ENCODE assay signal across 21 mouse cellular contexts in the genomic region with DNA sequence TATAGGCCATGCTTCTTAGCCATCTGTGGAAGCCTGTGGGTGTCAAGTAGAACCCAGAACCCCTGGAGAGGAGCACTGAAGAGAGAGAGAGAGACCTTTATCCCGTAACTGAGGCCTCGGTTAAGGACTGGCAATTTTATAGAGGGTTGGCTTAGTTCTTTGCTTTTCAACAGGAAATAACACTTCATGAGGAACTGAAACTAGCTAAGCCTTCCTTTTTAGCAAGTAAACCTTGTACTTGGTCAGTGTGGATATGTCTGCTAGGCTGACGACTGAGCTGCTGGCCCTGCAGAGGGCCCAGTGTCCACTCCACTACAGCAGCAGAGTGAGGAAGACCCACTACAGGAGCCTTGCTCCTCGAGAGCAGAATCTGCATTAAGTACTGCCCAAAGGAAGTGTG. TPM values are rescaled to one million over a fixed set of nuclear protein-coding genes. Genes with fewer than 3 reads are reported as not detected.
A peak's percentile ranks its signal among the peaks of the same experiment; 100 is the strongest.
DNase-seq lines count a peak whose midpoint lies in the region; ATAC-seq and TF ChIP-seq lines count a peak whose summit lies in the region.
"Had no signal": no experiment of that assay in that cellular context is flagged by ENCODE, and none has a peak within 500 bp of the region (broad histone marks: within the 10 kb centered on the region; RNA-seq: fewer than 3 reads in every experiment).

No protein-coding gene starts in this region.

- DNase-seq in liver, embryonic 11.5 days (ENCODE audit: low spot score), result no peak
- DNase-seq in induced T-regulatory cell, adult 2 months (ENCODE audit: low read depth), result peak; percentile 42
- DNase-seq in urinary bladder, postnatal 4 days (ENCODE audit: low spot score in 2 of 2), result no peak
- no peak for DNase-seq in right cerebral cortex, adult 2 months (ENCODE audit: low spot score in 2 of 2)
- DNase-seq: adrenal gland, adult 8-10 months; cerebellum, adult 9-10 months; embryo, embryonic 11 days; kidney, adult 18-20 months; kidney, postnatal 36 days; right cerebral cortex, postnatal 14 days; thymus, postnatal 36 days had no signal

- no peak for ATAC-seq in liver, embryonic 16.5 days (ENCODE audit: low read depth)
- ATAC-seq in liver, embryonic 11.5 days (replicated peaks; ENCODE audit: low FRiP score), result no peak
- ATAC-seq in activated CD4-positive, CD25-positive, alpha-beta regulatory T cell, adult 4 months, result peak; percentile 17

- no peaks in the 10 kb centered on the region for H3K9me3 ChIP-seq in liver, embryonic 16.5 days (replicated peaks; ENCODE audit: control insufficient read depth, low read length)
- H3K9me3 ChIP-seq in liver, embryonic 11.5 days (ENCODE audit: control insufficient read depth, low read length), result no peaks in the 10 kb centered on the region
- H3K9me3 ChIP-seq: forebrain, embryonic 12.5 days; hindbrain, embryonic 15.5 days; lung, embryonic 15.5 days; midbrain, embryonic 12.5 days had no signal

- no peaks in the 10 kb centered on the region for H3K36me3 ChIP-seq in liver, embryonic 16.5 days (ENCODE audit: control insufficient read depth, insufficient read depth)
- H3K36me3 ChIP-seq in liver, embryonic 11.5 days (ENCODE audit: control insufficient read depth, insufficient read depth, low read length), result no peaks in the 10 kb centered on the region
- no peaks in the 10 kb centered on the region for H3K36me3 ChIP-seq in small intestine, adult 2 months (ENCODE audit: control insufficient read depth, insufficient read depth, low read length)
- H3K36me3 ChIP-seq: forebrain, embryonic 12.5 days; hindbrain, embryonic 15.5 days; lung, embryonic 15.5 days; midbrain, embryonic 12.5 days had no signal

- no peak overlapping the region for H3K4me3 ChIP-seq in liver, embryonic 16.5 days (ENCODE audit: low read depth, low read length)
- no peak overlapping the region for H3K4me3 ChIP-seq in liver, embryonic 11.5 days (ENCODE audit: low read depth, low read length)
- no peak overlapping the region for H3K4me3 ChIP-seq in small intestine, adult 2 months (ENCODE audit: low read depth, low read length)
- H3K4me3 ChIP-seq: forebrain, embryonic 12.5 days; hindbrain, embryonic 15.5 days; lung, embryonic 15.5 days; midbrain, embryonic 12.5 days had no signal

- no peak overlapping the region for H3K4me2 ChIP-seq in liver, embryonic 16.5 days (ENCODE audit: low read depth, low read length)
- no peak overlapping the region for H3K4me2 ChIP-seq in liver, embryonic 11.5 days
- H3K4me2 ChIP-seq: forebrain, embryonic 12.5 days; hindbrain, embryonic 15.5 days; lung, embryonic 15.5 days; midbrain, embryonic 12.5 days had no signal

- H3K27me3 ChIP-seq in liver, embryonic 16.5 days (ENCODE audit: control insufficient read depth, insufficient read depth, low read depth, low read length), result no peaks in the 10 kb centered on the region
- H3K27me3 ChIP-seq in liver, embryonic 11.5 days (replicated peaks; ENCODE audit: control insufficient read depth, insufficient read depth, low read length), result no peaks in the 10 kb centered on the region
- H3K27me3 ChIP-seq in small intestine, adult 2 months (ENCODE audit: control insufficient read depth, insufficient read depth, low read length), result no peaks in the 10 kb centered on the region
- H3K27me3 ChIP-seq: forebrain, embryonic 12.5 days; hindbrain, embryonic 15.5 days; lung, embryonic 15.5 days had no signal

- H3K4me1 ChIP-seq in liver, embryonic 16.5 days (ENCODE audit: control insufficient read depth, low read depth, low read length), result peaks cover 5% of the 10 kb centered on the region
- H3K4me1 ChIP-seq in liver, embryonic 11.5 days (replicated peaks; ENCODE audit: control insufficient read depth, insufficient read depth, low read length), result no peaks in the 10 kb centered on the region
- 0 out of 2 replicates have a peak, but pooled peaks cover 1% of the 10 kb centered on the region for H3K4me1 ChIP-seq in small intestine, adult 2 months (ENCODE audit: control insufficient read depth, insufficient read depth, insufficient read length, low read length)

- TF ChIP-seq CTCF in small intestine, adult 2 months (IDR thresholded peaks at IDR 0.05; ENCODE audit: extremely low read depth, insufficient read length, insufficient replicate concordance, low read depth, low read length), result no peak

- 0 out of 2 replicates have a peak overlapping the region, but pooled peaks have one; percentile 16 for H3K27ac ChIP-seq in liver, embryonic 16.5 days (ENCODE audit: low read length)
- no peak overlapping the region for H3K27ac ChIP-seq in liver, embryonic 11.5 days (ENCODE audit: low read depth, low read length)
- peak overlapping the region; percentile 40 for H3K27ac ChIP-seq in small intestine, adult 2 months (ENCODE audit: insufficient read depth, low read depth, low read length)
- H3K27ac ChIP-seq: forebrain, embryonic 12.5 days; hindbrain, embryonic 15.5 days; lung, embryonic 15.5 days; midbrain, embryonic 12.5 days had no signal

- 36% methylated on average over 4 of the region's 4 CpGs for WGBS in liver, embryonic 16.5 days (ENCODE audit: insufficient replicate concordance)
- WGBS in liver, embryonic 11.5 days, result 51% methylated on average over 4 of the region's 4 CpGs
- 36% methylated on average over 4 of the region's 4 CpGs for WGBS in small intestine, adult 2 months

- H3K9ac ChIP-seq in liver, embryonic 16.5 days (ENCODE audit: low read depth, low read length), result no peak overlapping the region
- H3K9ac ChIP-seq in liver, embryonic 11.5 days (ENCODE audit: low read depth, low read length), result no peak overlapping the region
- H3K9ac ChIP-seq: forebrain, embryonic 12.5 days; hindbrain, embryonic 15.5 days; lung, embryonic 15.5 days; midbrain, embryonic 12.5 days had no signal

- no peak for TF ChIP-seq POLR2A in small intestine, adult 2 months (IDR thresholded peaks at IDR 0.05; ENCODE audit: low read depth, low read length)

RNA-seq across cellular contexts. Expression of gene Mrpl16, which starts 3.8 kb away (rescaled TPM):
- 27.5 and 31.1 TPM in 2 replicates for polyA plus RNA-seq in liver, embryonic 16.5 days (2015; fragmentation: Nextera tagmentation; extraction: Ambion mirVana)
- 72.8 and 76.5 TPM in 2 replicates for polyA plus RNA-seq in liver, embryonic 11.5 days (2014; fragmentation: Nextera tagmentation; extraction: Ambion mirVana)
- 10 to 100 TPM; 51.5 to 52.4 TPM for polyA plus RNA-seq in activated CD4-positive, CD25-positive, alpha-beta regulatory T cell, adult 4 months (2017; shearing (Covaris generic))
- polyA plus RNA-seq in small intestine, adult 2 months (2012; rRNA removed), result 1.8 and 4.0 TPM in 2 replicates

RNA-seq across cellular contexts. Expression of gene Gif, which starts 19.1 kb away (rescaled TPM):
- polyA plus RNA-seq in liver, embryonic 16.5 days (2015; fragmentation: Nextera tagmentation; extraction: Ambion mirVana), result not detected in 2 replicates
- not detected in 2 replicates for polyA plus RNA-seq in liver, embryonic 11.5 days (2014; fragmentation: Nextera tagmentation; extraction: Ambion mirVana)
- polyA plus RNA-seq in activated CD4-positive, CD25-positive, alpha-beta regulatory T cell, adult 4 months (2017; shearing (Covaris generic)), result not detected
- 0.09 and 8.4 TPM in 2 replicates for polyA plus RNA-seq in small intestine, adult 2 months (2012; rRNA removed)
- polyA plus RNA-seq: forebrain, embryonic 12.5 days; gonadal fat pad, adult 2 months; heart, postnatal 0 days; hindbrain, embryonic 15.5 days; limb, embryonic 11.5 days; midbrain, embryonic 12.5 days had no signal

RNA-seq across cellular contexts. Expression of gene Stx3, which starts 52.8 kb away (rescaled TPM):
- 1.8 and 2.3 TPM in 2 replicates for polyA plus RNA-seq in liver, embryonic 16.5 days (2015; fragmentation: Nextera tagmentation; extraction: Ambion mirVana)
- polyA plus RNA-seq in liver, embryonic 11.5 days (2014; fragmentation: Nextera tagmentation; extraction: Ambion mirVana), result 5.0 and 7.0 TPM in 2 replicates
- 1 to 10 TPM; 1.8 to 2.9 TPM for polyA plus RNA-seq in activated CD4-positive, CD25-positive, alpha-beta regulatory T cell, adult 4 months (2017; shearing (Covaris generic))
- 12.7 and 38.0 TPM in 2 replicates for polyA plus RNA-seq in small intestine, adult 2 months (2012; rRNA removed)
